Comparison of ENCODE assay signal across 8 mouse cellular contexts in the genomic region with DNA sequence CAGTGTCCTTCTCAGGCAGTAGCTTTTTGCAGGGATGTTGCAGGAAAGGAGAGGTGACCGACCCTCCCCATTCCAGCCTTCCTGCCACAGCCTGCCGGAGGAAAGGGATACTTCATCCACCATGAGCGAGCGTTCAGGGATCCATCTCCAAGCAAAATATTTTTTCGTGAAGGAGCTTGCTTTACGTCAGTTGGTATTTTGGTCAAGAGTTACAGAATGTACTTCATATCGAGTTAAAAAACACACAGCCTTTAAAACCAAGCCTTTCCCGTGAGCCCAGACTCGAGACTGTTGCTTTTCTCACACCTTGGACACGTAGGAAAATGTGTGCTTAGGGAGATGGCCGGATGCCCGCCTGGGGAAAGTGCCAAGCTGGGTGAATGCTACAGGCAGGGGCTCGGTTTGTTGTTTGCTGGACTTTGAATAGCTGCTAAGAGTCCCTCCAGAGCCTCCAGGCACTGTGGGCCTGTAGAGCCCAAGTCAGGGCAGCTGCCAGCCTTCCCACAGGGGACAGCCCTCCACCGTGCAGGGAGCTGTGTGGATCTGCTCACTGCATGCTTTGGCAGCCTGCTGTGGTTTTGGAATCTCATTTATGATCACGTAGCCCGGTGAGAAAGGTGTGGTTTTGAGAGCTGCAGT. TPM values are rescaled to one million over a fixed set of nuclear protein-coding genes. Genes with fewer than 3 reads are reported as not detected.
DNase-seq lines count a peak whose midpoint lies in the region; ATAC-seq lines count a peak whose summit lies in the region.

No protein-coding gene starts in this region.

- no peaks in the 10 kb centered on the region for H3K9me3 ChIP-seq in intestine, embryonic 16.5 days (ENCODE audit: control insufficient read depth, low read length)
- H3K9me3 ChIP-seq in neural tube, embryonic 15.5 days (replicated peaks), result no peaks in the 10 kb centered on the region

- peak; percentile 79 for ATAC-seq in intestine, embryonic 16.5 days
- ATAC-seq in neural tube, embryonic 15.5 days (ENCODE audit: low FRiP score), result peak; percentile 83

- peak; percentile 13 to 55 for DNase-seq in adrenal gland, adult 18-20 months (ENCODE audit: low spot score in 2 of 2)
- DNase-seq in cerebellum, adult 9-10 months, result peak; percentile 88
- DNase-seq in gastrocnemius, postnatal 14 days, result peak; percentile 81
- DNase-seq in left cerebral cortex, adult 9 months (ENCODE audit: low spot score in 2 of 2), result peak; percentile 62 to 92
- peak; percentile 70 to 74 for DNase-seq in urinary bladder, postnatal 4 days (ENCODE audit: low spot score in 2 of 2)
- DNase-seq in embryo, embryonic 11 days, result no peak

- H3K4me2 ChIP-seq in intestine, embryonic 16.5 days (ENCODE audit: low read depth, low read length), result no peak overlapping the region
- H3K4me2 ChIP-seq in neural tube, embryonic 15.5 days, result no peak overlapping the region

- no peak overlapping the region for H3K4me3 ChIP-seq in intestine, embryonic 16.5 days (ENCODE audit: low read length)
- H3K4me3 ChIP-seq in neural tube, embryonic 15.5 days (replicated peaks), result no peak overlapping the region

- H3K9ac ChIP-seq in intestine, embryonic 16.5 days (ENCODE audit: low read depth, low read length), result no peak overlapping the region
- H3K9ac ChIP-seq in neural tube, embryonic 15.5 days (replicated peaks), result no peak overlapping the region

- intact Hi-C loops in gastrocnemius, postnatal 14 days (cut with DNase I; ENCODE audit: low total_unique reads), result no loop called here

- H3K27ac ChIP-seq in intestine, embryonic 16.5 days (ENCODE audit: low read length), result peak overlapping the region; percentile 56
- peak overlapping the region; percentile 81 for H3K27ac ChIP-seq in neural tube, embryonic 15.5 days (replicated peaks)

- WGBS in intestine, embryonic 16.5 days, result 47% methylated on average over 16 of the region's 16 CpGs
- 50% methylated on average over 16 of the region's 16 CpGs for WGBS in neural tube, embryonic 15.5 days

- H3K4me1 ChIP-seq in intestine, embryonic 16.5 days (ENCODE audit: control insufficient read depth, insufficient read depth, low read length), result peaks cover 28% of the 10 kb centered on the region
- peaks cover 32% of the 10 kb centered on the region for H3K4me1 ChIP-seq in neural tube, embryonic 15.5 days

- H3K27me3 ChIP-seq in intestine, embryonic 16.5 days (replicated peaks; ENCODE audit: control insufficient read depth, insufficient read depth, low read length), result no peaks in the 10 kb centered on the region
- no peaks in the 10 kb centered on the region for H3K27me3 ChIP-seq in neural tube, embryonic 15.5 days (replicated peaks)

- no peaks in the 10 kb centered on the region for H3K36me3 ChIP-seq in intestine, embryonic 16.5 days (ENCODE audit: control insufficient read depth, insufficient read depth, low read length)
- no peaks in the 10 kb centered on the region for H3K36me3 ChIP-seq in neural tube, embryonic 15.5 days

RNA-seq across cellular contexts. Expression of gene Aldh1l1, which starts 20.6 kb away (rescaled TPM):
- 100 to 1,000 TPM; 180 to 197 TPM for total RNA-seq in adrenal gland, adult 18-20 months (2021)
- 1 to 10 TPM; 3.0 to 6.8 TPM for total RNA-seq in gastrocnemius, postnatal 14 days (2021)
- polyA plus RNA-seq in intestine, embryonic 16.5 days (2015; fragmentation: Nextera tagmentation; extraction: Ambion mirVana), result 27.4 and 32.7 TPM in 2 replicates
- 60.1 and 68.2 TPM in 2 replicates for polyA plus RNA-seq in neural tube, embryonic 15.5 days (2015; fragmentation: Nextera tagmentation; extraction: Ambion mirVana)

RNA-seq across cellular contexts. Expression of gene Klf15, which starts 44.4 kb away (rescaled TPM):
- total RNA-seq in adrenal gland, adult 18-20 months (2021), result 10 to 100 TPM; 32.2 to 52.2 TPM
- 10 to 100 TPM; 15.2 to 39.8 TPM for total RNA-seq in gastrocnemius, postnatal 14 days (2021)
- 5.9 and 6.3 TPM in 2 replicates for polyA plus RNA-seq in intestine, embryonic 16.5 days (2015; fragmentation: Nextera tagmentation; extraction: Ambion mirVana)
- polyA plus RNA-seq in neural tube, embryonic 15.5 days (2015; fragmentation: Nextera tagmentation; extraction: Ambion mirVana), result 16.9 and 18.5 TPM in 2 replicates

Comparison
In these comparisons a context has a peak if more than half of its experiments do, and no peak if none do; other contexts are left out.
1. RNA of gene Aldh1l1, which starts 20.6 kb away (total RNA-seq): 180 to 197 TPM in adrenal gland, adult 18-20 months; 3.0 to 6.8 TPM in gastrocnemius, postnatal 14 days; every median in the first group is over 10 times any median in the second.